Mouse (Mus musculus) retina, postnatal 7 days (tissue): ENCODE measurements around the gene Srpk2.
"Not testable (repeated sequence)": the region's sequence is repeated elsewhere in the genome, so short reads cannot be mapped to it uniquely, and the experiment has no call there.

ENCODE experiments used
- DNase-seq: peaks from one replicate; pipeline ENCODE4 v3.0.0-alpha.2; 2012; ENCODE audit warnings: low read depth, low spot score

Srpk2 gene

GRCm38 (mm10) chr5:23615586-23616269 lies 68.7 kb downstream of the Srpk2 start:
- DNase-seq: no peak

GRCm38 (mm10) chr5:23612856-23613255 lies 71.6 kb downstream of the Srpk2 start:
- DNase-seq: no peak

GRCm38 (mm10) chr5:23604036-23604705 lies 80.2 kb downstream of the Srpk2 start:
- no peak for DNase-seq

GRCm38 (mm10) chr5:23599750-23600537 lies 84.5 kb downstream of the Srpk2 start:
- no peak for DNase-seq

- no peak for DNase-seq
Observed at GRCm38 (mm10) chr5:23599171-23599570, 85.2 kb downstream of the Srpk2 start.

- DNase-seq: no peak
Observed at GRCm38 (mm10) chr5:23598491-23598890, 85.9 kb downstream of the Srpk2 start.

- DNase-seq: no peak
Observed at GRCm38 (mm10) chr5:23597999-23598398, 86.4 kb downstream of the Srpk2 start.

- no peak for DNase-seq
Observed at GRCm38 (mm10) chr5:23597260-23597864, 87.1 kb downstream of the Srpk2 start.

- DNase-seq: no peak
Observed at GRCm38 (mm10) chr5:23596326-23596965, 88.0 kb downstream of the Srpk2 start.

- DNase-seq: not testable (repeated sequence)
Observed at GRCm38 (mm10) chr5:23590298-23590697, 94.1 kb downstream of the Srpk2 start.

GRCm38 (mm10) chr5:23587614-23588013 lies 96.8 kb downstream of the Srpk2 start:
- no peak for DNase-seq

GRCm38 (mm10) chr5:23586531-23587453 lies 97.6 kb downstream of the Srpk2 start:
- no peak for DNase-seq

- DNase-seq: no peak
Observed at GRCm38 (mm10) chr5:23581484-23582060, 102.8 kb downstream of the Srpk2 start.

GRCm38 (mm10) chr5:23579120-23579880 lies 105.1 kb downstream of the Srpk2 start:
- no peak for DNase-seq

- DNase-seq: no peak
Observed at GRCm38 (mm10) chr5:23578322-23578957, 106.0 kb downstream of the Srpk2 start.

GRCm38 (mm10) chr5:23577847-23578246 lies 106.6 kb downstream of the Srpk2 start:
- DNase-seq: no peak

- no peak for DNase-seq
Observed at GRCm38 (mm10) chr5:23576336-23577094, 107.9 kb downstream of the Srpk2 start.

GRCm38 (mm10) chr5:23573942-23574341 lies 110.5 kb downstream of the Srpk2 start:
- DNase-seq: no peak
